Mouse (Mus musculus): ENCODE data around the gene Slc25a17. TPM values are rescaled to one million over a fixed set of nuclear protein-coding genes. Genes with fewer than 3 reads are reported as not detected.

Slc25a17 gene
- total and polyA plus RNA-seq, 2 experiments = 30.2 to 67.8 TPM

- H3K79me2 ChIP-seq (ENCODE audit: control insufficient read depth, insufficient read depth, low read length) = peaks cover 37% of the 10 kb centered on the region
- H3K36me3 ChIP-seq (ENCODE audit: control insufficient read depth, insufficient read depth, low read length) = peaks cover 5% of the 10 kb centered on the region
- DNase-seq (ENCODE audit: extremely low read depth, low read depth, low spot score) = peak; percentile 61
- H3K4me1 ChIP-seq (ENCODE audit: control insufficient read depth, insufficient read depth, low read length) = peaks cover 13% of the 10 kb centered on the region
- TF ChIP-seq CTCF (IDR thresholded peaks at IDR 0.05; ENCODE audit: low read depth, low read length) (peak; percentile 69), POLR2A (IDR thresholded peaks at IDR 0.05; ENCODE audit: extremely low read depth, insufficient read depth, low read length) (no peak)
- H3K4me3 ChIP-seq (ENCODE audit: insufficient read depth, low read depth, low read length) = no peak overlapping the region
- H3K27ac ChIP-seq (replicated peaks; ENCODE audit: insufficient read depth, low read depth, low read length) = no peak overlapping the region
- H3K27me3 ChIP-seq (ENCODE audit: control insufficient read depth, insufficient read depth, low read length) = no peaks in the 10 kb centered on the region
- H3K9ac ChIP-seq (ENCODE audit: low read depth, low read length) = no peak overlapping the region
- WGBS = 23% methylated on average over 1 of the region's 1 CpGs
Observed at GRCm38 (mm10) chr15:81352638-81353037, 8.0 kb downstream of the Slc25a17 start.

GRCm38 (mm10) chr15:81350401-81350800 is 10.2 kb downstream of the Slc25a17 start:
- Histone ChIP-seq H3K36me3 (ENCODE audit: control insufficient read depth, insufficient read depth, low read length) (peaks cover 6% of the 10 kb centered on the region), H3K4me1 (ENCODE audit: control insufficient read depth, insufficient read depth, low read length) (peaks cover 9% of the 10 kb centered on the region), H3K27me3 (ENCODE audit: control insufficient read depth, insufficient read depth, low read length) (no peaks in the 10 kb centered on the region), H3K4me3 (ENCODE audit: insufficient read depth, low read depth, low read length) (no peak overlapping the region), H3K79me2 (ENCODE audit: control insufficient read depth, insufficient read depth, low read length) (peaks cover 35% of the 10 kb centered on the region; the same call in 1 of the 2 replicates), H3K27ac (replicated peaks; ENCODE audit: insufficient read depth, low read depth, low read length) (peak overlapping the region; percentile 68), H3K9ac (ENCODE audit: low read depth, low read length) (peak overlapping the region; percentile 20; the same call in 1 of the 2 replicates)
- peak; percentile 68 for DNase-seq (ENCODE audit: extremely low read depth, low read depth, low spot score)
- 41% methylated on average over 1 of the region's 1 CpGs for WGBS
- no peak for TF ChIP-seq CTCF (IDR thresholded peaks at IDR 0.05; ENCODE audit: low read depth, low read length)
- TF ChIP-seq POLR2A (IDR thresholded peaks at IDR 0.05; ENCODE audit: extremely low read depth, insufficient read depth, low read length) = no peak

GRCm38 (mm10) chr15:81348366-81348765 is 12.2 kb downstream of the Slc25a17 start:
- Histone ChIP-seq H3K79me2 (ENCODE audit: control insufficient read depth, insufficient read depth, low read length) (peaks cover 35% of the 10 kb centered on the region; the same call in 1 of the 2 replicates), H3K27me3 (ENCODE audit: control insufficient read depth, insufficient read depth, low read length) (no peaks in the 10 kb centered on the region), H3K27ac (replicated peaks; ENCODE audit: insufficient read depth, low read depth, low read length) (no peak overlapping the region), H3K9ac (ENCODE audit: low read depth, low read length) (no peak overlapping the region), H3K36me3 (ENCODE audit: control insufficient read depth, insufficient read depth, low read length) (peaks cover 11% of the 10 kb centered on the region), H3K4me3 (ENCODE audit: insufficient read depth, low read depth, low read length) (no peak overlapping the region), H3K4me1 (ENCODE audit: control insufficient read depth, insufficient read depth, low read length) (peaks cover 18% of the 10 kb centered on the region)
- TF ChIP-seq POLR2A (IDR thresholded peaks at IDR 0.05; ENCODE audit: extremely low read depth, insufficient read depth, low read length) (no peak), CTCF (IDR thresholded peaks at IDR 0.05; ENCODE audit: low read depth, low read length) (no peak)
- DNase-seq (ENCODE audit: extremely low read depth, low read depth, low spot score) = no peak
- WGBS = 41% methylated on average over 2 of the region's 2 CpGs

GRCm38 (mm10) chr15:81347466-81347865 is 13.1 kb downstream of the Slc25a17 start:
- H3K27ac ChIP-seq (replicated peaks; ENCODE audit: insufficient read depth, low read depth, low read length) = no peak overlapping the region
- H3K79me2 ChIP-seq (ENCODE audit: control insufficient read depth, insufficient read depth, low read length) = peaks cover 39% of the 10 kb centered on the region; the same call in 1 of the 2 replicates
- H3K4me3 ChIP-seq (ENCODE audit: insufficient read depth, low read depth, low read length) = no peak overlapping the region
- H3K9ac ChIP-seq (ENCODE audit: low read depth, low read length) = no peak overlapping the region
- no peak for TF ChIP-seq CTCF (IDR thresholded peaks at IDR 0.05; ENCODE audit: low read depth, low read length)
- no peak for TF ChIP-seq POLR2A (IDR thresholded peaks at IDR 0.05; ENCODE audit: extremely low read depth, insufficient read depth, low read length)
- no peak for DNase-seq (ENCODE audit: extremely low read depth, low read depth, low spot score)
- 94% methylated on average over 2 of the region's 2 CpGs for WGBS
- no peaks in the 10 kb centered on the region for H3K27me3 ChIP-seq (ENCODE audit: control insufficient read depth, insufficient read depth, low read length)
- peaks cover 12% of the 10 kb centered on the region for H3K36me3 ChIP-seq (ENCODE audit: control insufficient read depth, insufficient read depth, low read length)
- H3K4me1 ChIP-seq (ENCODE audit: control insufficient read depth, insufficient read depth, low read length) = peaks cover 24% of the 10 kb centered on the region

- no peak overlapping the region for H3K4me3 ChIP-seq (ENCODE audit: insufficient read depth, low read depth, low read length)
- H3K36me3 ChIP-seq (ENCODE audit: control insufficient read depth, insufficient read depth, low read length) = peaks cover 43% of the 10 kb centered on the region
- DNase-seq (ENCODE audit: extremely low read depth, low read depth, low spot score) = peak; percentile 85
- H3K4me1 ChIP-seq (ENCODE audit: control insufficient read depth, insufficient read depth, low read length) = peaks cover 42% of the 10 kb centered on the region
- H3K79me2 ChIP-seq (ENCODE audit: control insufficient read depth, insufficient read depth, low read length) = peaks cover 24% of the 10 kb centered on the region; the same call in 1 of the 2 replicates
- WGBS = 67% methylated on average over 2 of the region's 2 CpGs
- H3K27me3 ChIP-seq (ENCODE audit: control insufficient read depth, insufficient read depth, low read length) = no peaks in the 10 kb centered on the region
- no peak overlapping the region for H3K9ac ChIP-seq (ENCODE audit: low read depth, low read length)
- TF ChIP-seq CTCF (IDR thresholded peaks at IDR 0.05; ENCODE audit: low read depth, low read length) (no peak), POLR2A (IDR thresholded peaks at IDR 0.05; ENCODE audit: extremely low read depth, insufficient read depth, low read length) (no peak)
- H3K27ac ChIP-seq (replicated peaks; ENCODE audit: insufficient read depth, low read depth, low read length) = peak overlapping the region; percentile 20; the same call in 1 of the 2 replicates
Observed at GRCm38 (mm10) chr15:81341426-81341825, 19.2 kb downstream of the Slc25a17 start.

- Histone ChIP-seq H3K27me3 (ENCODE audit: control insufficient read depth, insufficient read depth, low read length) (no peaks in the 10 kb centered on the region), H3K36me3 (ENCODE audit: control insufficient read depth, insufficient read depth, low read length) (peaks cover 49% of the 10 kb centered on the region), H3K27ac (replicated peaks; ENCODE audit: insufficient read depth, low read depth, low read length) (peak overlapping the region; percentile 65; the same call in 1 of the 2 replicates), H3K9ac (ENCODE audit: low read depth, low read length) (no peak overlapping the region), H3K79me2 (ENCODE audit: control insufficient read depth, insufficient read depth, low read length) (peaks cover 18% of the 10 kb centered on the region; the same call in 1 of the 2 replicates), H3K4me3 (ENCODE audit: insufficient read depth, low read depth, low read length) (no peak overlapping the region), H3K4me1 (ENCODE audit: control insufficient read depth, insufficient read depth, low read length) (peaks cover 38% of the 10 kb centered on the region)
- TF ChIP-seq CTCF (IDR thresholded peaks at IDR 0.05; ENCODE audit: low read depth, low read length) (no peak), POLR2A (IDR thresholded peaks at IDR 0.05; ENCODE audit: extremely low read depth, insufficient read depth, low read length) (no peak)
- WGBS = 25% methylated on average over 3 of the region's 3 CpGs
- peak; percentile 94 for DNase-seq (ENCODE audit: extremely low read depth, low read depth, low spot score)
Observed at GRCm38 (mm10) chr15:81339158-81339557, 21.5 kb downstream of the Slc25a17 start.
